Mouse (Mus musculus) heart, embryonic 14.5 days (tissue): ENCODE measurements at regions not wholly inside any gene's neighbourhood (a gene's known extent, or its start where the extent isn't known, plus 50 kb on each side); places are given as distances from the start of the nearest gene placed in this dataset.
A peak's percentile ranks its signal among the peaks of the same experiment; 100 is the strongest.

Experiments used
- ATAC-seq: fragments of 200-750 bp; cut with Nextera tagmentation; 2 replicates; pipeline ENCODE4 v1.8.0; 2017; ENCODE audit warnings: low read depth, moderate TSS enrichment; ENCODE audit not compliant: insufficient number of reproducible peaks, insufficient read depth, low FRiP score
- H3K27ac ChIP-seq, 2 experiments: fragments of 200-500 bp in 1 of 2; fragments of 300-500 bp in 1 of 2; sonication (generic) in 1 of 2; replicated peaks in 1 of 2; 2 replicates each; pipeline ENCODE4 v1.5.1; 2012 to 2014; ENCODE audit warnings: low read depth in 2 of 2, low read length in 2 of 2, control low read depth in 1 of 2, mild to moderate bottlenecking in 1 of 2, mixed read lengths in 1 of 2; ENCODE audit not compliant: control insufficient read depth in 1 of 2, insufficient read depth in 1 of 2
- H3K27me3 ChIP-seq: fragments of 300-500 bp; sonication (generic); 2 replicates; pipeline ENCODE4 v1.6.1; 2014; ENCODE audit warnings: mild to moderate bottlenecking, low read length, control low read depth; ENCODE audit not compliant: control insufficient read depth, insufficient read depth
- H3K36me3 ChIP-seq: fragments of 300-500 bp; sonication (generic); 2 replicates; pipeline ENCODE4 v1.6.1; 2014; ENCODE audit warnings: mild to moderate bottlenecking, control low read depth, low read length, mixed read lengths; ENCODE audit not compliant: control insufficient read depth, insufficient read depth
- H3K4me1 ChIP-seq, 2 experiments: fragments of 200-500 bp in 1 of 2; fragments of 300-500 bp in 1 of 2; sonication (generic) in 1 of 2; 2 replicates each; pipeline ENCODE4 v1.6.1; 2012 to 2014; ENCODE audit warnings: low read length in 2 of 2, control low read depth in 1 of 2, mixed read lengths in 1 of 2; ENCODE audit not compliant: control insufficient read depth in 2 of 2, insufficient read depth in 2 of 2
- H3K4me2 ChIP-seq: fragments of 300-500 bp; sonication (generic); 2 replicates; pipeline ENCODE4 v1.6.1; 2014; ENCODE audit warnings: mild to moderate bottlenecking, low read length
- H3K4me3 ChIP-seq, 2 experiments: fragments of 200-500 bp in 1 of 2; fragments of 300-500 bp in 1 of 2; sonication (generic) in 1 of 2; 2 replicates each; pipeline ENCODE4 v1.5.1; 2012 to 2014; ENCODE audit warnings: low read length in 2 of 2, mild to moderate bottlenecking in 2 of 2, control low read depth in 1 of 2, low read depth in 1 of 2, moderate library complexity in 1 of 2; ENCODE audit not compliant: control insufficient read depth in 1 of 2, insufficient read depth in 1 of 2
- H3K9ac ChIP-seq: fragments of 300-500 bp; sonication (generic); 2 replicates; pipeline ENCODE4 v1.6.1; 2014; ENCODE audit warnings: mild to moderate bottlenecking, low read length
- H3K9me3 ChIP-seq: fragments of 300-500 bp; sonication (generic); 2 replicates; pipeline ENCODE4 v1.6.1; 2016; ENCODE audit warnings: low read length, control low read depth; ENCODE audit not compliant: control insufficient read depth
- WGBS: fragments of 180-500 bp; shearing (Covaris S2); extraction: QIAGEN DNeasy Blood & Tissue Kit; methylation state at CpG from one replicate; pipeline ENCODE4 v1.1.7; 2014; 5-methylcytosine and 5-hydroxymethylcytosine counted together

GRCm38 (mm10) chr8:86389690-86390671, 190.5 kb downstream of the Abcc12 start:
- Histone ChIP-seq H3K27me3 (no peaks in the 10 kb centered on the region), H3K36me3 (no peaks in the 10 kb centered on the region), H3K9ac (no peak overlapping the region), H3K9me3 (no peaks in the 10 kb centered on the region), H3K27ac (no peak overlapping the region), H3K4me2 (no peak overlapping the region), H3K4me3 (no peak overlapping the region), H3K4me1 (peaks cover 2 to 4% of the 10 kb centered on the region in 2 experiments; a peak in 2 of 4 replicates)
- ATAC-seq: peak; percentile 47; the same call in 1 of the 2 replicates
- 37% methylated on average over 3 of the region's 3 CpGs for WGBS

- no peaks in the 10 kb centered on the region for H3K27me3 ChIP-seq
- 82% methylated on average over 7 of the region's 7 CpGs for WGBS
- H3K36me3 ChIP-seq: no peaks in the 10 kb centered on the region
- H3K9ac ChIP-seq: no peak overlapping the region
- H3K4me2 ChIP-seq: no peak overlapping the region
- H3K27ac ChIP-seq: no peak overlapping the region
- H3K9me3 ChIP-seq: no peaks in the 10 kb centered on the region
- H3K4me1 ChIP-seq: no peaks in the 10 kb centered on the region
- H3K4me3 ChIP-seq: no peak overlapping the region
- no peak for ATAC-seq
Observed at GRCm38 (mm10) chr8:86385236-86385635, 195.2 kb downstream of the Abcc12 start.

- Histone ChIP-seq H3K27ac (no peak overlapping the region), H3K4me3 (no peak overlapping the region), H3K4me2 (no peak overlapping the region), H3K9ac (no peak overlapping the region), H3K4me1 (no peaks in the 10 kb centered on the region), H3K36me3 (no peaks in the 10 kb centered on the region), H3K27me3 (no peaks in the 10 kb centered on the region), H3K9me3 (no peaks in the 10 kb centered on the region)
- 84% methylated on average over 10 of the region's 10 CpGs for WGBS
- ATAC-seq: no peak
Observed at GRCm38 (mm10) chr8:86381977-86382376, 198.5 kb downstream of the Abcc12 start.

- Histone ChIP-seq H3K9me3 (no peaks in the 10 kb centered on the region), H3K36me3 (no peaks in the 10 kb centered on the region), H3K9ac (no peak overlapping the region), H3K27me3 (no peaks in the 10 kb centered on the region), H3K27ac (no peak overlapping the region), H3K4me3 (no peak overlapping the region), H3K4me1 (no peaks in the 10 kb centered on the region), H3K4me2 (no peak overlapping the region)
- 58% methylated on average over 5 of the region's 5 CpGs for WGBS
- no peak for ATAC-seq
Observed at GRCm38 (mm10) chr8:86368062-86368461, 212.4 kb downstream of the Abcc12 start.

GRCm38 (mm10) chr8:86366636-86367035, 213.8 kb downstream of the Abcc12 start:
- 82% methylated on average over 4 of the region's 4 CpGs for WGBS
- no peaks in the 10 kb centered on the region for H3K27me3 ChIP-seq
- ATAC-seq: no peak

GRCm38 (mm10) chr8:86365726-86366125, 214.8 kb downstream of the Abcc12 start:
- H3K27ac ChIP-seq: no peak overlapping the region
- no peak overlapping the region for H3K9ac ChIP-seq
- no peak for ATAC-seq
- H3K4me2 ChIP-seq: no peak overlapping the region
- no peaks in the 10 kb centered on the region for H3K9me3 ChIP-seq
- 78% methylated on average over 5 of the region's 5 CpGs for WGBS
- no peaks in the 10 kb centered on the region for H3K27me3 ChIP-seq
- H3K36me3 ChIP-seq: no peaks in the 10 kb centered on the region
- 0 out of 4 replicates have a peak, but pooled peaks cover 0 to under 1% of the 10 kb centered on the region in 2 experiments for H3K4me1 ChIP-seq
- H3K4me3 ChIP-seq: no peak overlapping the region

More at GRCm38 (mm10) chr8:86366636-86367035, 213.8 kb downstream of the Abcc12 start:
- Histone ChIP-seq H3K4me3 (no peak overlapping the region), H3K9ac (no peak overlapping the region), H3K4me2 (no peak overlapping the region), H3K27ac (no peak overlapping the region), H3K9me3 (no peaks in the 10 kb centered on the region), H3K36me3 (no peaks in the 10 kb centered on the region), H3K4me1 (no peaks in the 10 kb centered on the region)

GRCm38 (mm10) chr8:86364898-86365297, 215.6 kb downstream of the Abcc12 start:
- peaks cover 4 to 9% of the 10 kb centered on the region in 2 experiments; a peak in 2 of 4 replicates for H3K4me1 ChIP-seq
- H3K4me3 ChIP-seq: no peak overlapping the region
- no peak overlapping the region for H3K9ac ChIP-seq
- 42% methylated on average over 2 of the region's 2 CpGs for WGBS
- H3K36me3 ChIP-seq: no peaks in the 10 kb centered on the region
- no peak overlapping the region for H3K4me2 ChIP-seq
- ATAC-seq: no peak
- H3K27me3 ChIP-seq: no peaks in the 10 kb centered on the region
- no peaks in the 10 kb centered on the region for H3K9me3 ChIP-seq
- H3K27ac ChIP-seq: no peak overlapping the region
